Mouse (Mus musculus) cortical plate, adult 2 months (tissue): ENCODE measurements around the gene D230025D16Rik.

Source experiments
- CTCF ChIP-seq: fragments of 200-500 bp; IDR thresholded peaks from 2 replicates; pipeline ENCODE4 v1.5.1; 2011; ENCODE audit warnings: mild to moderate bottlenecking, control low read depth, low read length; ENCODE audit not compliant: insufficient read depth; ENCODE audit errors: extremely low read depth
- POLR2A ChIP-seq: fragments of 200-500 bp; IDR thresholded peaks from 2 replicates; pipeline ENCODE4 v1.6.1; 2011; ENCODE audit warnings: mild to moderate bottlenecking, low read length, control low read depth; ENCODE audit not compliant: insufficient read depth; ENCODE audit errors: extremely low read depth

- no peak for TF ChIP-seq CTCF
- TF ChIP-seq POLR2A: no peak
Measured at GRCm38 (mm10) chr8:105206766-105207275, 18.1 kb upstream of the D230025D16Rik start.
